Mouse (Mus musculus) intestine, postnatal 0 days (tissue): ENCODE measurements at regions not wholly inside any gene's neighbourhood (a gene's known extent, or its start where the extent isn't known, plus 50 kb on each side); places are given as distances from the start of the nearest gene placed in this dataset.

ENCODE experiments used
- ATAC-seq: fragments of 200-750 bp; cut with Nextera tagmentation; 2 replicates; pipeline ENCODE4 v1.8.0; 2017; ENCODE audit warnings: mild to moderate bottlenecking, moderate TSS enrichment, moderate library complexity
- H3K27ac ChIP-seq: fragments of 300-500 bp; sonication (generic); 2 replicates; pipeline ENCODE4 v1.5.1; 2014; ENCODE audit warnings: mild to moderate bottlenecking, low read depth, low read length, moderate library complexity
- H3K27me3 ChIP-seq: fragments of 300-500 bp; sonication (generic); replicated peaks from 2 replicates; pipeline ENCODE4 v1.6.1; 2014; ENCODE audit warnings: low read length, mixed read lengths; ENCODE audit not compliant: control insufficient read depth, insufficient read depth
- H3K36me3 ChIP-seq: fragments of 300-500 bp; sonication (generic); 2 replicates; pipeline ENCODE4 v1.6.1; 2014; ENCODE audit warnings: mild to moderate bottlenecking, moderate library complexity; ENCODE audit not compliant: control insufficient read depth, insufficient read depth
- H3K4me1 ChIP-seq: fragments of 300-500 bp; sonication (generic); replicated peaks from 2 replicates; pipeline ENCODE4 v1.6.1; 2014; ENCODE audit warnings: antibody characterized with exemption, low read length, mixed read lengths; ENCODE audit not compliant: control insufficient read depth, insufficient read depth
- H3K4me2 ChIP-seq: fragments of 300-500 bp; sonication (generic); replicated peaks from 2 replicates; pipeline ENCODE4 v1.6.1; 2014; ENCODE audit warnings: low read depth, mild to moderate bottlenecking, moderate library complexity
- H3K4me3 ChIP-seq: fragments of 300-500 bp; sonication (generic); 2 replicates; pipeline ENCODE4 v1.5.1; 2014; ENCODE audit warnings: low read depth, low read length
- H3K9ac ChIP-seq: fragments of 300-500 bp; sonication (generic); 2 replicates; pipeline ENCODE4 v1.6.1; 2014; ENCODE audit warnings: mild to moderate bottlenecking, low read depth, low read length
- H3K9me3 ChIP-seq: fragments of 300-500 bp; sonication (generic); 2 replicates; pipeline ENCODE4 v1.6.1; 2016; ENCODE audit warnings: mixed run types; ENCODE audit not compliant: control insufficient read depth
- CTCF ChIP-seq: sonication (generic); IDR thresholded peaks from 2 replicates; pipeline ENCODE4 v1.5.1; 2016; ENCODE audit warnings: low read depth, mild to moderate bottlenecking, control low read depth, antibody characterized with exemption, moderate library complexity
- WGBS: fragments of 180-500 bp; shearing (Covaris S2); extraction: QIAGEN DNeasy Blood & Tissue Kit; methylation state at CpG from one replicate; pipeline ENCODE4 v1.1.7; 2014; 5-methylcytosine and 5-hydroxymethylcytosine counted together

- no peak for ATAC-seq
- H3K9me3 ChIP-seq: no peaks in the 10 kb centered on the region
- no peak overlapping the region for H3K4me2 ChIP-seq
- no peak overlapping the region for H3K4me3 ChIP-seq
- peak; percentile 92 for TF ChIP-seq CTCF
- no peak overlapping the region for H3K27ac ChIP-seq
- H3K9ac ChIP-seq: no peak overlapping the region
- H3K27me3 ChIP-seq: no peaks in the 10 kb centered on the region
- 28% methylated on average over 4 of the region's 4 CpGs for WGBS
- H3K4me1 ChIP-seq: no peaks in the 10 kb centered on the region
- no peaks in the 10 kb centered on the region for H3K36me3 ChIP-seq
Measured at GRCm38 (mm10) chr9:33260171-33260570, 624.1 kb downstream of the Ets1 start.

GRCm38 (mm10) chr9:33289381-33289780, 653.4 kb downstream of the Ets1 start:
- Histone ChIP-seq H3K9ac (no peak overlapping the region), H3K4me3 (no peak overlapping the region), H3K36me3 (no peaks in the 10 kb centered on the region), H3K27me3 (no peaks in the 10 kb centered on the region), H3K27ac (no peak overlapping the region), H3K9me3 (no peaks in the 10 kb centered on the region), H3K4me1 (no peaks in the 10 kb centered on the region), H3K4me2 (no peak overlapping the region)
- no peak for ATAC-seq
- no peak for TF ChIP-seq CTCF
- WGBS: 90% methylated on average over 5 of the region's 5 CpGs

GRCm38 (mm10) chr9:33292116-33292515, 656.1 kb downstream of the Ets1 start:
- H3K9ac ChIP-seq: no peak overlapping the region
- H3K27me3 ChIP-seq: no peaks in the 10 kb centered on the region
- no peak overlapping the region for H3K4me2 ChIP-seq
- no peak for TF ChIP-seq CTCF
- no peak overlapping the region for H3K27ac ChIP-seq
- H3K4me1 ChIP-seq: no peaks in the 10 kb centered on the region
- H3K9me3 ChIP-seq: no peaks in the 10 kb centered on the region
- no peak overlapping the region for H3K4me3 ChIP-seq
- no peak for ATAC-seq
- no peaks in the 10 kb centered on the region for H3K36me3 ChIP-seq

- Histone ChIP-seq H3K27me3 (no peaks in the 10 kb centered on the region), H3K4me2 (no peak overlapping the region), H3K4me1 (no peaks in the 10 kb centered on the region), H3K4me3 (no peak overlapping the region), H3K9ac (no peak overlapping the region), H3K9me3 (no peaks in the 10 kb centered on the region), H3K36me3 (no peaks in the 10 kb centered on the region), H3K27ac (no peak overlapping the region)
- no peak for TF ChIP-seq CTCF
- no peak for ATAC-seq
- 31% methylated on average over 2 of the region's 2 CpGs for WGBS
Measured at GRCm38 (mm10) chr9:33295925-33296324, 659.9 kb downstream of the Ets1 start.

GRCm38 (mm10) chr9:33319525-33320025, 683.6 kb downstream of the Ets1 start:
- ATAC-seq: no peak
- no peaks in the 10 kb centered on the region for H3K4me1 ChIP-seq
- no peaks in the 10 kb centered on the region for H3K36me3 ChIP-seq
- no peak overlapping the region for H3K4me3 ChIP-seq
- 88% methylated on average over 1 of the region's 1 CpGs for WGBS
- H3K9me3 ChIP-seq: no peaks in the 10 kb centered on the region
- no peaks in the 10 kb centered on the region for H3K27me3 ChIP-seq
- no peak overlapping the region for H3K27ac ChIP-seq
- no peak overlapping the region for H3K4me2 ChIP-seq
- H3K9ac ChIP-seq: no peak overlapping the region
- no peak for TF ChIP-seq CTCF

- no peak overlapping the region for H3K9ac ChIP-seq
- no peaks in the 10 kb centered on the region for H3K4me1 ChIP-seq
- H3K9me3 ChIP-seq: no peaks in the 10 kb centered on the region
- no peak overlapping the region for H3K27ac ChIP-seq
- ATAC-seq: no peak
- no peak for TF ChIP-seq CTCF
- WGBS: 56% methylated on average over 2 of the region's 2 CpGs
- no peak overlapping the region for H3K4me3 ChIP-seq
- no peaks in the 10 kb centered on the region for H3K36me3 ChIP-seq
- H3K4me2 ChIP-seq: no peak overlapping the region
- H3K27me3 ChIP-seq: no peaks in the 10 kb centered on the region
Measured at GRCm38 (mm10) chr9:33327722-33328121, 691.7 kb downstream of the Ets1 start.

- Histone ChIP-seq H3K36me3 (no peaks in the 10 kb centered on the region), H3K27ac (no peak overlapping the region), H3K4me3 (no peak overlapping the region), H3K9me3 (no peaks in the 10 kb centered on the region), H3K4me1 (no peaks in the 10 kb centered on the region), H3K4me2 (no peak overlapping the region), H3K9ac (no peak overlapping the region), H3K27me3 (no peaks in the 10 kb centered on the region)
- TF ChIP-seq CTCF: no peak
- ATAC-seq: no peak
Measured at GRCm38 (mm10) chr9:33350258-33350657, 714.2 kb downstream of the Ets1 start.
